Mouse (Mus musculus) liver (tissue): ENCODE measurements around the gene Gpr63.
A peak's percentile ranks its signal among the peaks of the same experiment; 100 is the strongest.
"Not testable (repeated sequence)": the region's sequence is repeated elsewhere in the genome, so short reads cannot be mapped to it uniquely, and the experiment has no call there.

Experiments used
- DNase-seq: peaks from one replicate; pipeline ENCODE4 v3.0.0-alpha.2; 2020; ENCODE audit warnings: mixed read lengths

Gpr63 gene

DNA sequence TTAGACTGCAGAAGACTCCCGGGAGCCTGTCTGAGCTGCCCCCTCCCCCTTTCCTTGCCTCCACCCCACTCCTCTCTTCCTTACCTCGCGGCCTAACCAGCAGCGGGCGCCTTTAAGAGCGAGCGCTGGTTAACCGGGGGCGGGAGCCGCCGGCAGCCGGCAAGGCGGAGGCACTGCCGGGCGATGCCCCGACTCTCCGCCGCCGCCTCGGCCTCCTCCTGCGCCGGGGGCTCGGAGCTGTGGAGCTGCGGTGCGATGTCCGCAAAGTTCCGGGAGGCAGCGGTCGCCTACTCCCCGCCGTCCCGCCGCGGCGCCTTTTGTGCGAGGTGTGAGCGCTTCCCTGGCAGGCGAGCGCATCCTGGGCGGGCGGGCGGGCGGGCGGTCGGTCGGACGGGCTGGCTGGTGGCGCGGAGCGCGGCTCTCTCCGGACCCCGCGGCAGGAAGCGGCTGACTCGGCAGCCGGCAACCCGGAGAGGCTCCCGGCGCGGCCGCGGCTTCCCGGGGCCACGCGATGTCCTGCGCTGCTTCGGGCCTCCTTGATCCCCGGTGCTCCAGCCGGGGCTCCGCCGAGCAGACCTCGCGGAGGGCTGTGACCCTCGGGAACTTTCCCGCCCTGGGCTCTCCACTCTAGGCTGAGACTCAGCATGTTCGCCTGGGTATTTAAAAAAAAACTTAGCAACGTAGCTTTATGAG lies at the start of gene Gpr63:
Gpr63 (plus strand) TSS at position 109 of the 693 bp plus-strand sequence.
- peak; percentile 56 for DNase-seq

DNA sequence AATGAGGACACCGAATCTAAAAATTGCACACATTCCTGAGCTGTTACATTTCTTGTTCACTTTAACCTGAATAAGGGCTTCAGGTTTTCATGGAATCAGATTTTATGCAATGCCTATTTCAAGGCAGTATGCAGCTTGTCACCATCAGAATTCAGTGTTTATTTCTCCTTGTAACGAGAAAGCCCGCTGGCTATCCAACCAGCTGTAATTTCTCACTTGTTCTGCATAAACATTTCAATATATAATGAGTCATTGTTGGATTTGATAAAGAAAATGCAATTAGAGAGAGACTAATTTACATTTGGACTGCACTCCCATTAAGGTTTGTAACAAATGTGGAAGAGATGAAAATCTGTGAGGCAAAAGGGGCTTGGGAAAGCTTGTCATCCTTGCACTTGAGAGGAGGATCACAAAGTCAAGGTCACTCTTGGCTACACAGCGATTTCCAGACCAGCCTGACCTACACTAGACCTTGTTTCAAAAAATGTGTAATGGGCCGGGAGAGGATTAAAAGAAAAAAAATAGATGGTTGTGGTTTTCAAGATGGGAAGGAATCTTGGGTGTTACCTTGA lies 46.1 kb upstream of the Gpr63 start:
- DNase-seq, result no peak

GRCm38 (mm10) chr4:24924726-24925125 lies 41.5 kb upstream of the Gpr63 start:
- DNase-seq, result no peak

- no peak for DNase-seq
Observed at GRCm38 (mm10) chr4:24928260-24928780, 37.9 kb upstream of the Gpr63 start.

DNA sequence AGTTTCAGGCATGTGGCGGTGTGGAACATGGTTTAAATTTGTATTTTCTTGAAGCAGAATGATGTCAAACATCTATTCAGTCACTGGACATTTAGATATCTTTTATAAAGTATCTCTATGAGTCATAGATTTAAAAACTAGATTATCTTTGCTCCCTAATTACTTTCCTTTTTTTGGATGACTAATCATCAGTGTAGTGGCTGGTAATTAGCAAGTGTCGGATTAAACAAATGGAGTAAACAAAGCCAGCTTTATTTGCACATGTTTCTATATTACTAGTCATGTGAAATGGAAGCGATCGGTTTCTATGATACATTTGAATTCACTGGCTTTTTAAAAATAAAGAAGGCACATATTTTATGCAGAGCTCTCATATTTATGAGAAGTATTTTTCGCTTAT lies 37.3 kb upstream of the Gpr63 start:
- DNase-seq, result no peak

- no peak for DNase-seq
Observed at GRCm38 (mm10) chr4:24942728-24943424, 23.3 kb upstream of the Gpr63 start.

DNA sequence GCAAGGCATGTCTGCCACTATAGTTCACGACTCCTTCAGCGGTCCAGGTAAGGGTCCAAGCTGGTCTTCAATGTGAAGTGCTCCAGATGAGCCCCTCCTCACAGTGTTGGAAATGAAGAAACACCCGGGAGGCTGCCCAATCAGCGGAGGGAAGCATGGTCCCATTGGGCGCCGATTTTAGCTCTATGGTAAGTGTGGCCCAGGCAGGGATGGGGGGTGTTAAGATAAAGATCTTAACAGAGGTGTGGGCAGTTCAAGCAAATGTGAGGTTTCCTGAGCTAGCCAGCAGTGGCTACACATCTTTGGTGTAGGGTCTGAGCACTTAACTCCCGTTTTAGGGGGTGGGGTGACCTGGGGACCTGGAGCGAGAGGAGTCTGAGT lies 299 bp upstream of the Gpr63 start:
- DNase-seq, result no peak

GRCm38 (mm10) chr4:24967251-24967650 lies 1.0 kb downstream of the Gpr63 start:
- no peak for DNase-seq

DNA sequence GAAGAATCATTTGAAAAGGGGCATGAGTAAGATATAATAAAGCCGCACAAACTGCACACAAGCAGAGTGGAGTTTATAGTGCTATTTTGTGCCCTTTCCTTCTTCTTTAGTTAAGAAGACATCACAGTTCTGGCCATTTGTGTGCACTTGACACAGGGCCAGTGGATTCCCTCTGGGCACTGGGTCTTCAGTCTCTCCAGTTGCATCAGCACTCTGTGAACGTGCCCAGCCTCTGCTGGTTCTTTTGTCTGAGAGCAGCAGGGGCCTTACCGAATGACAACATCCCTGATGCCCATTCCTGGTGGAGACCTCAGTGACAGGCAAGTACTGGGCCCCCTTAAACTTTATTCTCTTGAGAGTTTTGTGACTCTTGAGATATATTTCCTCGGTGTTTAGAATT lies 12.4 kb downstream of the Gpr63 start:
- no peak for DNase-seq

DNA sequence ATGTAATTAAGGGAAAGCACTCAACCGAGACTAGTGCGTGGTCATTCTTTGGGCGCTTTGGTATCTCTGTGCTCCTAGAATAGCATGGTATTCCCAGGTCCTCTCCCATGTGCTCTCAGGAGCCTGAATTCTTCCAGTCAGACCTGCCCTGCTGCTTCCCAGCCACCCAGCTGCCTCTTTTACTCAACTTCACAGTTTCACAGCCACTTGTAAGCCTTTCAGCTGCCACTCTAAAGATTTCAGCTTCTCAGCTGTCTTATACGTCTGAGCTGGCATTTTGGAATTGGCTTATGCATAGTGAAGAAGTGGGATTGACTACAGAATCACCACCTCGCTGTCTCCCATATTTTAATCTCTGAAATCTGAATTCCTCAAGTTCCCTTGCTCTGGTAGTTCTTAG lies 19.4 kb downstream of the Gpr63 start:
- no peak for DNase-seq

- no peak for DNase-seq
Observed at GRCm38 (mm10) chr4:24991475-24991874, 25.3 kb downstream of the Gpr63 start.

GRCm38 (mm10) chr4:25009328-25009727 lies 43.1 kb downstream of the Gpr63 start:
- DNase-seq, result not testable (repeated sequence)

GRCm38 (mm10) chr4:25011780-25012179 lies 45.6 kb downstream of the Gpr63 start:
- no peak for DNase-seq

- DNase-seq, result no peak
Observed at GRCm38 (mm10) chr4:25012726-25013125, 46.5 kb downstream of the Gpr63 start.

- no peak for DNase-seq
Observed at GRCm38 (mm10) chr4:25015017-25015655, 48.9 kb downstream of the Gpr63 start.

GRCm38 (mm10) chr4:25028252-25028651 lies 62.0 kb downstream of the Gpr63 start:
- DNase-seq, result no peak

DNA sequence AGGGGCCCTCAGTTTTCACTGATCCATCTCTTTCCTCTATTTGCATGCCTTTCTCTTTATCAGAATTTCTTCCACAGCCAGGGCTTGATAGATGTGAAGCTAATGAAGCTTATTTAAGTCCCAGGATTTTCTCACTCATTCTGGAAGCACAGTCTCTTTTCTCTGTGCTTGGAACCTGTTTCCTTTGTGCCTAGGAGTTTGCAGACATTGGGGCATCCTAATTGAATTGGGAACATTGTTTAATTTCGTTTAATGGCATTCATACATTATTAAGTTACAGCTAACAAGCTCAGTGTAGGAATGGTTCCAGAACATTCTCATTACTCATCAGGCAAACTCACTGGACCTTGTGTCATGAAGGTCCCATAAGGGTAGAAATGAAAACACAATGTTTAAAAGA lies 62.5 kb downstream of the Gpr63 start:
- no peak for DNase-seq

DNA sequence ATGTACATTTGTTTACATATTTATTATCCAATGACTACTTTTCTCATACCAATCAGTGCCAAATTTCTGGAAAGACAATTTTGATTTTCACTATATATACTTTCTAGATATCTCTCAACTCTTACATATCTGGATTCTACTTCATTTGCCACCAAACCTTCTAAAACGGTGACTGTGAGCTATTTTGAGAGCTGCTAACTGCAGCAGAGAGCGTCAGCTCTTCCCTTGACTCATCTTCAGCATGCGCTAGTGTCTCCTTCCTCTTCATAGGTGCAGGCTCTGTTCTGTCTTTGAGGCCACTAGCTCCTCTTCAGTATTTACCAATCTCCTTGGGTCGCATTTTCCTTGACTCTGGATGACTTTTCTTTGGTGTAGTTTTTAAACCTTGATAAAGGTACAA lies 63.7 kb downstream of the Gpr63 start:
- DNase-seq, result no peak

GRCm38 (mm10) chr4:25035158-25035791 lies 69.1 kb downstream of the Gpr63 start:
- DNase-seq, result no peak

- no peak for DNase-seq
Observed at GRCm38 (mm10) chr4:25035806-25036205, 69.6 kb downstream of the Gpr63 start.

DNA sequence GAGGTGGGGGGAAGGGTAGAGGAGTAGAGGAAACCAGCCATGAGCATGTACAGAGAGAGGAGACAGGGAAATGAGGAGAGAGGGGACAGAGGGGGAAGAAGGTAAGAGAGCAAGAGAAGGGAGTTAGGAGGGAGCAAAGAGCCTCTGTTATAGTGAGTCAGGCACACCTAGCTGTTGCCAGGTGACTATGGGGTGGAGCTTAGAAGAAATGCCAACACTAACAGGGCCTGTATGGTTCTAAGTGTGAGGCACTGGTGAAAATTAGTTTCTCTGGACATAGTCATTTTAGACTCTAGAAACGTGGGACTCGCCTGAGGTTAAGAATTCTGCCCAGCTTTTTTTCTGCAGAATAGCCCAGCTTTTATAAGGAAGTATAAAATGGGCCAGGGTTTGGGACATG lies 71.1 kb downstream of the Gpr63 start:
- DNase-seq, result no peak

DNA sequence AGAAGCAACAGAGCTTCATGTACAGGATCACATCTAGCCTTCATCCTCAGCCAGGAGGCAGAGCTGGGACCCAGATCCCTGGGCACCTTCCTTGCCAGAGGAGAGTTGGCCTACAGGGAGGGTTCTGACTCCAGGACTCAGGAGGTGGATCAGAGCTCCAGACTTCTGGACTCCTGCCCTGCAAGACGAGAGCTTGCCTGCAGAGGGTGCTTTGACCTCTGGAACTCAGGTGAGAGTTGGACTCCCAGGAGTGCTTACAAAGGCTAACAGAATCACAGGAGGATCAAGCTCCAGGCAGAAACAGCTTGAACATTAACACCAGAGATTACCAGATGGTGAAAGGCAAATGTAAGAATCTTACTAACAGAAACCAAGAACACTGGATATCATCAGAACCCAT lies 89.3 kb downstream of the Gpr63 start:
- not testable (repeated sequence) for DNase-seq
